Mouse (Mus musculus) embryo, embryonic 10 days (tissue): ENCODE measurements around the gene Ppm1k.
"Not testable (repeated sequence)": the region's sequence is repeated elsewhere in the genome, so short reads cannot be mapped to it uniquely, and the experiment has no call there.

Experiments used
- DNase-seq: peaks from one replicate; pipeline ENCODE4 v3.0.0-alpha.2; 2015; ENCODE audit warnings: low spot score

The Ppm1k gene

DNA sequence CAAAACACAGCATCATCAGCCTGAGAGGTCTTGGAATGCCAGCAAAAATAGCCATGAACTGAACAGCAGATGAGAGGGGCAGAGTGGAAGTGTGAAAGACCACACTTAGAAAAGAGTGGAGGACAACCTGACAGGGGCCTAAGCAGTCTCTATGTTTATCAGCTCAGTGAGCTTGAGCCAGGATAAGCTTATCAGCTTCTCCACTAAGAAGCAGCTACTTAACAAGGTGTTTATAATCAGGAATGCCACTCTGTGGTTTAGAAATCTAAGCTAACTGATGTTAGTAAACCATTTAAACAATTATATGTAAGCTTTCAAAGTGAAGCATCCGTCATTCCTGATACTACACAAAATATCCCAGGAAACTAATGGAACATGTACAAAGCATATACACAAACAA is 3.2 kb downstream of the Ppm1k start:
- no peak for DNase-seq

DNA sequence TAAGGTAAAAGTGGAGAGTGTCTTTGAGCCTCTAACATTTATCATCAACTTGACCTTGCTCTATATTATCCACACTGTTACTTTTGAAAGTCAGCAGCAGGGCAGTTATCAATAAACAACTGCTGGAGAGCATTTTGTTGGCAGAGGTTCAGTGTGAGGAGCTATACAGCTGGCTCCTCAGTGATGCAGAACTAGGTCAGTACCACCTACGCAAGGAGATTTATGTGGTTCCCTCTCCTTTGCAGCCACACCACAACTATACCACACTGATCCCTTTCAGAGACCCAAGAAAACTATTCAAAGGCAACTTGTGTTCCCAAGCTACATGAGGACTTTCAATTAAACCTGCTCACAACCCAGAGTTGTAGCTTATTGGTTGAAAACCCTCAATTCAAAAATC is 3.8 kb downstream of the Ppm1k start:
- DNase-seq: no peak

DNA sequence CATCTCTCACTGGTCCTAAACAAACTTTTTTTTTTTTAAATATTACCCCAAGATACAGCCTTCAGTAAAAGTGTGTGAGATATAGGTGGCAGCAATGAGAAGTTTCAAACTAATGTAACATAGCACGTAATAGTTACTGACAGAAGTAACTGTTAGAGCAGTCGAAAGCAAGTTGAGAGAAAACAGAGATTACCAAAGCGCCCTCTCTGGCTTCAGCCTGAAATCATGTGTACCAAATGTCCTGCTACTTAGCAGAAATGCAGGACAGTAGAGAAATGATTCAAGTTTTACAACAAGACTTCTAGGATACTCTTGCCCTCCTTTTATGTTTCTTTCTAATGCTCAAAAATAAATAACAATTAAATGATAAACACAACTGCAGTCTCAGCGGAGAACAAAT is 4.3 kb downstream of the Ppm1k start:
- no peak for DNase-seq

DNA sequence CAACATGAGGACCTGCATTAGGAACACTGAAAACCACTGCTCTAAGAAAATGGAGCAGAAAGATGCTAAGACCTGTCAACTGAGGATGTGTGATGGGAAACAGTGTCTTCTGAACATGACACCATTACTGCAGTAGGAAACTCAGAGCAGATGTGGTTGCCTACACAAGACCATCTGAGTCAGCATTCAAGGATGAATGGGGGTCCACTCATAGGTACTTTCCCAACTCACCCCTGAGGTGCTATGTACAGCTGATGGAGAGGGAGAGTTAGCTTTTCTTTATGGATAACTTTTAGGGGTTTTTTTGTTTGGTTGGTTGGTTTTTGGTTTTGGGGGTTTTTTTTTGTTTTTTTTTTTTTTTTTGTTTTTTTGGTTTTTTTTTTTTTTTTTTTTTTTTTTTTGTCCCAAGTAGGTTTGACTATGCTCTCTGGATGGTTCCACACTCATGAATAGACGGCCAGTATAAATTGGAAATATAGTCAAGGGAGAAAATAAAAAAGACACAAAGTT is 5.9 kb downstream of the Ppm1k start:
- no peak for DNase-seq

DNA sequence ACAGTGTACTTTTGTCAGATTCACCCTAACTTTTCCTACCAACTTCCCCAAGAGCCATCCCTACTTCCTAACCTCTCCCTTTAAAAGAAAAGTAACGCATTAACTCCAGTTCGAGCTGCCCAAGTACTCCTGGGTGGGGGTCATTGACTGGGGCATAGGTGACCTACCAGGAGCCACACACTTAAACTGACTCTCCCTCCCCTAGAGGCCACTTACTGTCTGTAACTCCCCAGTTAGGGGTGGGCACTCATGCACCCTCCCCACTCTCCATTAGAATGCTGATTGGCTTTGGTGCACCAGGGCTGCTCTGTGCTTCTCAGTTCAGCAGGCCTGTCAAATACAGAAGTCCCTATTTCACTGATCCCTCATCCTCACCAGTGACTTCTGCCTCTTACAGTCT is 8.3 kb downstream of the Ppm1k start:
- DNase-seq: no peak

DNA sequence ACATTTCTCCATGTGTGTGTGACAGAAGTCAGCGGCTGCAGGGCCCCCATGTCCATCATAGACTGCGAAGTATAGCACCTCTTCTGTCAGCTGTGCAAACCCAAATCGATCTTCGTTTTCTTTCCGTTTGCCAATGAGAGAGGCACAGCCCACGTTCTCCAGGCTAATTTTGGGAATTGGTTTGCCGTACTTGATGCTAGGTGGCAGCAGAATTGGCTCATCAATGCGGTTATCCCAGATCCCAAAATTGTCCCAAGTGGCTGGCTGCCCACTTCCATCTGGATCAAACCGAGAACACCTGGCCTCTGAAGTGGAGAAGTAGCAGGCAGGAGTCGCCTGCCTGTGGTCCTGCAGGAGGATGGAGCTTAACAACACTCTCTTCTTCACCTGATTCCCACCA is 10.5 kb downstream of the Ppm1k start:
- DNase-seq: no peak

DNA sequence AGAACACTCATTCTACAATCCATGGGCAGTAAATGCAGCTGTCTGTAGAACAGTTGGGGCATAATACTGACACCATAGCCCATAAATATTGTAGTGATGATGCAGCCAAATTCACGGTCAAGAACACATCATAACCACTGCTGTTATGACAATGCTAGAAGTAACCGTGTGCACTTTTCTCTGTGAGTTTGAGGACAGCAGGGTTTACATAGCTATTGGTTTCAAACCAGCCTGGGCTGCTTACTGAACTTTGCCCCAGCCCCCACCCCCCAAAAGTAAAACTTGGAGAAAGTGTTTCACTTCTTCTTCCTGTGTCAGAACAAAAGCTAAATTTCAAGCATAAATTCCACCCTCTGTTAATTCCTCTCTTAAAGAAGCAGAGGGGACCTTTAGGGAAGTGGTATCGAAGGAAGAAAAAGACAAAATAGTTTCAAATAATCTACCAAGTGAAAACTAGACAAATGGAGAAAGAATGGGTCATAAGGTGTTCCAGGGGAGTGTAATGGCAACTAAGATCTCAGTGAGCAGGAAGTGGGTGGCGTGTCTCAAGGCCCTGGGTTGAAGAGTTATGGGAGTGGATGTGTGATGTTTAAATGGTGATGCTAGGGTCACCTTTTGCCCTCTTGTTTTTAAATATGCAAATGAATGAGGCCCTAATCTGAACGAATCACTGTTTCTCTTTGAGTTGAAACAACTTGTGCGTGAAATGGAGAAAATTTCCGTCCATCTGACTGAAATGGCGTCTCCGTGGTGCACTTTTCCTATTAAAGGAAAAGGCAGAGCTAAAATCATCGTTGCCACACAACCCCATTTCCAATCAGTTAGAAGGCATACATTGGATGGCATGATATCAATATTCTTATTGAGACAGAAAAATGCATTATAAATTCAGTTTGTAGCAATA is 14.3 kb downstream of the Ppm1k start:
- DNase-seq: no peak

DNA sequence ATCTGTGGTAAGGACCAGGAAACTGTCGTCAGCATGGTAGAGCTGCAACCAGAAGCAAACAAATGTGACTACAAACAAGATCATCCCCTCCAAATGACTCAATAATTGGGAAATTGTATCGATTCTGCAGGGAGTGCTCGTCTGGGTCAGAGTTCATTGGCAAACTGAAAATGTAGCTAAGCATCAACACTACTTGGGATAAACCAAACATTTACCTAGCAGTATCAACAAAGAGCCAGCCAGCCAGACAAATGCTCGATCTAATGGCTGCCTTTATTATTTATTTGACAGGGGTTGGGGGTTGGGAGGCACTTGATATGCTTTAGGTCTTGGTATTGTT is 21.3 kb downstream of the Ppm1k start:
- DNase-seq: no peak

DNA sequence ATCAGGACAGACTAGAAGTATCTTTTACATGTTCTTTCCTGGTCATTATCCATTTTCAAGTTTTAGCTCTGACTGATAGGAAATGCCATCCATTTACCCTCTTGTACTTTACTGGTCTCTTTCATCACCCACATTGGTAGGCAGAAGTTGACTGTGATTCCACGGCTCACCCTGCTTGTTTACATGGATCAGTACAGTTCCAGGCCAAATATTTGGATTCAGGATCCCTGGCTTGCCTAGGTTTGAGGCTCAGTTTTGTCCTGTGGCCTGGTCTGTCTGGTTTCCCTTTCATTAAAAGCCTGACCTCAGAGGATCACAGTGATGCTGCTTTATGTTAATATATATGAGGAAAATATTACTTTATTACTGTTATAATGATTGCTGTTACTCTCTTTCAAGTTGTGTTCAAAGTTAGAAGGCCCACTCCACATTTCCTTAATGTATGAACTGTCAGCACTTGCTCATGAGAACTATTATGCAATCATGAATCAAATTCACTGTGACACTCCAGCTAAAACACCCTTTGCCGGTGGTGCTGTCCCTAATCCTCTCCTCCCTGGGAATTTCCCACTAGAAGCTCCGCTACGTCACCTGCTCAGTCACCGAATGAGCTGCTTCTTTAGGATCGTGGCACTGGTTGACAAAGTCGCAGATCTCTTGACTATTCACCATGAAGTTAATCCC is 21.8 kb downstream of the Ppm1k start:
- DNase-seq: no peak

DNA sequence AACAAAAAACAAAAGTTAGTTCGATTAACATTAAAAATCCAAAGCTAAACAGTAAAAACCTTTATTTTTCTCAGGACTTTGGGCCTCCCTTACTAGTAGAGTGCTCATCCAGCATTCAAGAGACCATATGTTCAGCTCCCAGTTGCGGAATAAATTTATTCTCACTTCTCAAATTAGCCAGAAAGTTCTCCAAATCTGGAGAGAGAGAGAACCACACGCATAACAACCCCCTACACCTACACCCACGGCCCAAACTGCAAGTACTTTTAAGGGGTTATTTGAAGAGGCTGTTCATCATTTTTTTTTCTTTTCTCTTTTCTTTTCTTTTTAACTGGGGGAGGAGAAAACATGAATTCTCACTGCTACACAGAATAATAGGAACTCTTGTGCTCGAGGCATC is 23.4 kb downstream of the Ppm1k start:
- no peak for DNase-seq

DNA sequence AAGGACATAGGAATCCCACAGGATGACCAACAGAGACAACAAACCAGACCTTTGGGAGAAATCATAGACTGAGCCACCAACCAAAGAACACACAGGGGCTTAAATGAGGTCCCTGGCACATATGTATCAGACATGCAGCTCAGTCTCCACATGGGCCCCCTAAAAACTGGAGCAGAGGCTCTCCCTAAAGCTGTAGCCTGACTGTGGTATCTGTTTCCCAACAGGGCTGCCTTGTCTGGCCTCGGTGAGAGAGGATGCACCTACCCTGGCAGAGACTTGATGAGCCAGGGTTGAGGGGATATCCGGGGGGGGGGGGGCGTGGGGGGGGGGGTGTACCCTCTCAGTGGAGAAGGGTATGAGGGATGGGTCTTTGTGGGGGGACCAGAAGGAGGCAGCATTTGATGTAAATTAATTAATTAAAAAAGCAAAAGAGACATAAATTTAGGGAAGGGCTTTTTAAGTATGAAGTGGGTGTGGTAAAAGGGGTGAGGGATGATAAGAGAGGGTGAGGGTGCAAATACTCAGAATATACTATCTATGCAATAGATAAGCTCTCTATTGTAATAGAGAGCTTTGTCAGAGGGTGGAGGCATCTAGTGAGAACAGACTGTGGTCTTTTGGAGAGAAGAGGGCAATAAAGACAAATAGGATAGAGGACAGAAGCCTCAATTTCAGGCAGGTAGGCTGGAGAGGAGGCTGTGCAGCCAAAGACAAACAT is 31.4 kb downstream of the Ppm1k start:
- no peak for DNase-seq

DNA sequence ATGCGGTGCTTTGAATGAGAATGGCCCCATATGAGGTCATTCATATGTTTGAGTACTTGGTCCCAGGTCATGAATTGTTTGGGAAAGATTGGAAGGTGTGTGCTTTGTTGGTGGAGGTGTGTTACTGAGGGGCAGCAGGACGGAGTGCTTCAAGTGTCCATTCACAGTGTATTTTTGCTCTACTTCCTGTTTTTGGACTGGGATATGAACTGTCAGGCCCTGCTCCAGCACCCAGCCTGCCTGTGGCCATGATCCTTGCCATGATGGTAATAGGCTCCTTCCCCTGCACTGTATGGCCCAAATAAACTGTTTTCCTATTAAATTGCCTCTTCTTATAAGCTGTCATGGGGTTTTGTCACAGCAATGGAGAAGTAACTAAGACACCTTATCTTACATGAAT is 36.1 kb downstream of the Ppm1k start:
- DNase-seq: no peak

DNA sequence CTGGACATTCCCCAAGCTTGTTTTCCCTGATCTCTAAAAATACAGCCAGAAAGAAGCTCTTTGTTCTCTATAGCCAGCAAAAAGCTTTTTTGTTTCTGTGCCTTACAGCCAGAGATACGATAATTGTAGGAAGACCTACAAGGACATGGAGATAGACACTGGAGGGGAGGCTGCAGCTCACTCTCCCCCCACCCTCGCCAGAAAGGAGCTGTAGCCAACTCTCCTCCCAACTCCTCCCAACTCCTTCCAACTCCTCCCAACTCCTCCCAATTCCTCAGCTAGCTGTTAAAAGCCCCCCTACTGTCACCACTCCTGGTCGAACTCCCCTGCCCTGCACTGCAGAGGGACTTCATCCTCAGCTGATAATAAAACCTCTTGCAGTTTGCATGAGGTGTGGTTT is 67.1 kb downstream of the Ppm1k start:
- not testable (repeated sequence) for DNase-seq
